Mouse (Mus musculus) adipocyte (in vitro differentiated cells): ENCODE data around the gene Mmp11.
"Not testable (repeated sequence)": the region's sequence is repeated elsewhere in the genome, so short reads cannot be mapped to it uniquely, and the experiment has no call there.

Experiments used
- DNase-seq: peaks from one replicate; pipeline ENCODE4 v3.0.0-alpha.2; 2016; ENCODE audit warnings: low spot score

The Mmp11 gene

GRCm38 (mm10) chr10:75896208-75896607, 40.1 kb downstream of the Mmp11 start:
- DNase-seq, result no peak

GRCm38 (mm10) chr10:75895730-75896129, 40.6 kb downstream of the Mmp11 start:
- DNase-seq, result no peak

GRCm38 (mm10) chr10:75894601-75895000, 41.7 kb downstream of the Mmp11 start:
- no peak for DNase-seq

GRCm38 (mm10) chr10:75893089-75893750, 43.1 kb downstream of the Mmp11 start, which contains the start of gene Derl3:
TSS of gene Derl3 (plus strand) at chr10:75893413.
- no peak for DNase-seq

- DNase-seq, result peak; percentile 31
Observed at GRCm38 (mm10) chr10:75889406-75890153, 46.7 kb downstream of the Mmp11 start.

GRCm38 (mm10) chr10:75887504-75887903, 48.8 kb downstream of the Mmp11 start:
- not testable (repeated sequence) for DNase-seq

- no peak for DNase-seq
Observed at GRCm38 (mm10) chr10:75884742-75885141, 51.6 kb downstream of the Mmp11 start.

GRCm38 (mm10) chr10:75883232-75883552, 53.1 kb downstream of the Mmp11 start:
- DNase-seq, result peak; percentile 74

GRCm38 (mm10) chr10:75882433-75883231, 53.7 kb downstream of the Mmp11 start:
- DNase-seq, result no peak

- DNase-seq, result no peak
Observed at GRCm38 (mm10) chr10:75881578-75882432, 54.5 kb downstream of the Mmp11 start.

GRCm38 (mm10) chr10:75880771-75881577, 55.3 kb downstream of the Mmp11 start:
- DNase-seq, result peak; percentile 67

GRCm38 (mm10) chr10:75880351-75880750, 55.9 kb downstream of the Mmp11 start:
- no peak for DNase-seq

- DNase-seq, result no peak
Observed at GRCm38 (mm10) chr10:75878836-75879235, 57.5 kb downstream of the Mmp11 start.

GRCm38 (mm10) chr10:75873543-75874170, 62.6 kb downstream of the Mmp11 start:
- no peak for DNase-seq
